Mouse (Mus musculus) lung, adult 2 months (tissue): ENCODE measurements around the gene Ribc1.

ENCODE experiments used
- CTCF ChIP-seq: fragments of 200-500 bp; IDR thresholded peaks from 2 replicates; pipeline ENCODE4 v1.5.1; 2011; ENCODE audit warnings: mild to moderate bottlenecking, low read length, control low read depth; ENCODE audit not compliant: insufficient read depth
- POLR2A ChIP-seq: fragments of 200-500 bp; IDR thresholded peaks from 2 replicates; pipeline ENCODE4 v1.6.1; 2011; ENCODE audit warnings: low read depth, mild to moderate bottlenecking, control low read depth, low read length, borderline replicate concordance; ENCODE audit errors: extremely low read depth

DNA sequence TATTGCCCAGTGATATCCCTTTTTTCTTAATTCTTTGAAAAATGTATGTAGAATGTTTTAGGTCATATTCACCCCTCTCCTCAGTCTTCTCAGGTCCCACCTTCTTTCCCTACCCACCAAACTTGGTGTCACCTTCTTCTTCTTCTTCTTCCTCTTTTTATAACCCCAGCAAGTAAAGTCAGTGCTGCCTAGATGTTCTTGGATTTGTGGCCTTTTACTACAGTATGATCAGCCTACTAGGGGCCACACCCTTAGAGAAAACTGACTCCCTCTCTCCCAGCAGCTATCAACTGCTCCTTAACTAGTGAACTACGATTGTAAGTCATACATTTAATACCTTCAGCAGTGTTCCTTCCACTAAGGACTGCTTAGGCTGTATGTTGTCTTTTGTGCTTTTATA is 38.0 kb upstream of the Ribc1 start:
- TF ChIP-seq CTCF (no peak), POLR2A (no peak)
